Mouse (Mus musculus) lung, embryonic 14.5 days (tissue): ENCODE measurements at regions not wholly inside any gene's neighbourhood (a gene's known extent, or its start where the extent isn't known, plus 50 kb on each side); places are given as distances from the start of the nearest gene placed in this dataset.

Experiments
- ATAC-seq: fragments of 200-750 bp; cut with Nextera tagmentation; 2 replicates; pipeline ENCODE4 v1.8.0; 2017; ENCODE audit warnings: mild to moderate bottlenecking, moderate TSS enrichment, moderate library complexity; ENCODE audit not compliant: insufficient read depth
- DNase-seq: peaks from one replicate; pipeline ENCODE4 v3.0.0-alpha.2; 2015
- H3K27ac ChIP-seq: fragments of 300-500 bp; sonication (generic); 2 replicates; pipeline ENCODE4 v1.5.1; 2014; ENCODE audit warnings: low read depth, mild to moderate bottlenecking, moderate library complexity
- H3K27me3 ChIP-seq: fragments of 300-500 bp; sonication (generic); 2 replicates; pipeline ENCODE4 v1.6.1; 2014; ENCODE audit warnings: low read length, control low read depth; ENCODE audit not compliant: insufficient read depth
- H3K36me3 ChIP-seq: fragments of 300-500 bp; sonication (generic); 2 replicates; pipeline ENCODE4 v1.6.1; 2014; ENCODE audit warnings: control low read depth; ENCODE audit not compliant: insufficient read depth
- H3K4me1 ChIP-seq: fragments of 300-500 bp; sonication (generic); 2 replicates; pipeline ENCODE4 v1.6.1; 2014; ENCODE audit warnings: antibody characterized with exemption, control low read depth; ENCODE audit not compliant: insufficient read depth
- H3K4me2 ChIP-seq: fragments of 300-500 bp; sonication (generic); 2 replicates; pipeline ENCODE4 v1.6.1; 2014; ENCODE audit warnings: mild to moderate bottlenecking
- H3K4me3 ChIP-seq: fragments of 300-500 bp; sonication (generic); 2 replicates; pipeline ENCODE4 v1.5.1; 2014; ENCODE audit warnings: low read depth, low read length
- H3K9ac ChIP-seq: fragments of 300-500 bp; sonication (generic); 2 replicates; pipeline ENCODE4 v1.6.1; 2014
- H3K9me3 ChIP-seq: fragments of 300-500 bp; sonication (generic); 2 replicates; pipeline ENCODE4 v1.6.1; 2016; ENCODE audit warnings: low read depth, low read length, control low read depth
- CTCF ChIP-seq: IDR thresholded peaks from 2 replicates; pipeline ENCODE4 v1.5.1; 2016; ENCODE audit warnings: antibody characterized with exemption, low read depth
- WGBS: fragments of 180-500 bp; shearing (Covaris S2); extraction: QIAGEN DNeasy Blood & Tissue Kit; methylation state at CpG from one replicate; pipeline ENCODE4 v1.1.7; 2014; 5-methylcytosine and 5-hydroxymethylcytosine counted together

DNA sequence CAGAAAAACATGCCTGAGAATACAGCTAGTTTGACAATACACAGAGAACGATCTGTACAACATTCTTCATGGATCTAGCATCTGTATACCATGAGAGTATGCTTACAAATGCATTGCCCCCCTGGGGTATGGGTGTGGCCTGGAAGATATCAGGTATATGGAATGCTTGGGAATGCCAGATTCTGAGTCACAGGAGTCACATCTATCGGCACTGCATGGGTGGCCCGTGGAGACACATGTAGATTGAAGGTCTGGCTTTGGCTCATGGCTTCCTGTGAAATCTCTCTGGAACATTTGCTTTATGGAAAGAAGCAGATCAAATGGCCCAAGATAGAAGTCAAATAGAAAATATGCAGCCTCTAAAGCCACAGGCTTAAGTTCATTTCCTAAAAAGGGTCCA, 59.6 kb downstream of the Kcne4 start:
- Histone ChIP-seq H3K9me3 (no peaks in the 10 kb centered on the region), H3K27ac (no peak overlapping the region), H3K27me3 (no peaks in the 10 kb centered on the region), H3K9ac (no peak overlapping the region), H3K4me1 (no peaks in the 10 kb centered on the region), H3K36me3 (no peaks in the 10 kb centered on the region), H3K4me3 (no peak overlapping the region), H3K4me2 (no peak overlapping the region)
- ATAC-seq (no peak), DNase-seq (no peak)
- TF ChIP-seq CTCF, result no peak
- 88% methylated on average over 3 of the region's 3 CpGs for WGBS

DNA sequence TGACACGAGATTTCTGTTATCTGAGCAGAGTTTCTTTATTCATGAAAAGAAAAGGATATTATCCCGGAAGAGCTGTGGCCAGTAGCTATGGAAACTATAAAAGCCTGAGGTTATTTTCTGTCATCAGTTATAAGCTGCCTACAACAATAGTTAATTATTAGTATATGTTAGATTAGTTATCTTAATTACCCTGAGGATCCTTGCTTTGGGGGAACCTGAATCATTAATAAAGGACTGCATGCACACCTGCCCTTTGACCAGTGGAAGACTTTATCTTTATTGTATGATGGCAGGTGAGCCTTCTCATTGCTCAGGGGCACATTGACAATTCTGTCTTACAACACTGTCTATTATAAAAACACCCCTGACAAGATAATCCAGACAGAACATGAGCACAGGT, 62.7 kb downstream of the Kcne4 start:
- H3K4me3 ChIP-seq, result no peak overlapping the region
- no peak for DNase-seq
- 63% methylated on average over 2 of the region's 2 CpGs for WGBS

DNA sequence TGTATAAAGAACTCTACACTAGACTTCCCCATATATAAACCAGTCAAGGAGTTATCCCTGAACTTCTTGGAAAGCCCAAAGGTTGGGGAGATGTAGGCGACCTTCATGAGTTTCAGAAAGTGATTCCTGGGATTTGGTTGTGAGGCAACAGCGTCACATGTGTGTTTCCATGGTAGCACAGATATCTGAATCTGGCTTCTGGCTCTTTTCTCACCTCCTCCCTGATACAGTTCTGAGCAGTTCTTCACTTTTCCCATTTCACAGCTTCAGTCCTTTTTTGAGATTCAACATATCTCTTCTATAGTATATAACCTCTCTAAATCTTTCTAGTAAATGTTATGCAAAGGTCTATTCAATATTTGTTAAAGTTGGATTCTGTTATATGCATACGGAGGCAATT, 65.9 kb downstream of the Kcne4 start:
- Histone ChIP-seq H3K4me3 (no peak overlapping the region), H3K4me2 (no peak overlapping the region), H3K9ac (no peak overlapping the region), H3K9me3 (no peaks in the 10 kb centered on the region), H3K4me1 (no peaks in the 10 kb centered on the region), H3K27ac (no peak overlapping the region), H3K36me3 (no peaks in the 10 kb centered on the region), H3K27me3 (no peaks in the 10 kb centered on the region)
- 82% methylated on average over 3 of the region's 3 CpGs for WGBS
- no peak for ATAC-seq
- no peak for DNase-seq
- no peak for TF ChIP-seq CTCF

More for the DNA sequence above, 62.7 kb downstream of the Kcne4 start:
- Histone ChIP-seq H3K4me2 (no peak overlapping the region), H3K27ac (no peak overlapping the region), H3K36me3 (no peaks in the 10 kb centered on the region), H3K4me1 (no peaks in the 10 kb centered on the region), H3K9me3 (no peaks in the 10 kb centered on the region), H3K9ac (no peak overlapping the region), H3K27me3 (no peaks in the 10 kb centered on the region)
- no peak for TF ChIP-seq CTCF
- no peak for ATAC-seq

DNA sequence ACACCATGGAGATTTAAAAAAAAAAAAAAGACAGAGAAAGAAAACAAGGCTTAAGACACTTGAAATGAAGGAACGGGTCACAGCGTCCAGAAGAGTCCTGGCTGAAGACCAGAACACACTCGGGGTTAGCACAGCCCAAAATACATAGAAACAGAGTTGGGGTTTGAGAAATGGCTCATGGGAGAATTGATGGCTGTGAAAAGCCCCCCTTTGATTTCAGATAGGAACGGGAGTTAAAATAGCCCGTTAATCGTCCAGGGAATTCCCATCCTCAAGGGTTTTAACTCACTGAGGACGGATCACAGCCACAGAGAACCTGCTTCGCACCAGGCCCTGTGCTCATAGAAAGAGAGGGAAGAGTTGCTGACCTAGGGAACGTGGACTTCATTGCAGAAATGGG, 72.7 kb downstream of the Kcne4 start:
- Histone ChIP-seq H3K4me3 (no peak overlapping the region), H3K27ac (no peak overlapping the region), H3K9me3 (no peaks in the 10 kb centered on the region), H3K4me2 (no peak overlapping the region), H3K36me3 (no peaks in the 10 kb centered on the region), H3K9ac (no peak overlapping the region), H3K4me1 (no peaks in the 10 kb centered on the region), H3K27me3 (no peaks in the 10 kb centered on the region)
- ATAC-seq (no peak), DNase-seq (no peak)
- 80% methylated on average over 9 of the region's 9 CpGs for WGBS
- TF ChIP-seq CTCF, result no peak

DNA sequence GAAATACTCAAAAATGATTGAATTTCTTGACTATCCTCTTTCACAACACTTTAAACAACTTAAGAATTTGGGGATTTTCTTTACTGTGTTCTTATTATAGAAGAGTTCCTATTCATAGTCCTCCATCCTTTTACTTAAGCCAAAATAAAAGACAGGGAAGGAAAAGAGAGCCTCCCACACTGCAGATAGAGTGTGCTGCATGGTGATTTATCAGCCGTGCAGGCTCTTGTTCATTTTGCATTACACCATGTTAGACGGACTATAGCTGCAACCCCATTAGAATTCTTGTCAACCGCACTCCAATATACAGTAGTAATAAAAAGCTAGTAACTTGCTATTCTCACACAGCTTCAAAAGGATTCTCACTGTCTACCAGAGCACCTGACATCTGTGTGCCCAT, 74.8 kb downstream of the Kcne4 start:
- no peak overlapping the region for H3K4me3 ChIP-seq
- H3K9ac ChIP-seq, result no peak overlapping the region
- no peaks in the 10 kb centered on the region for H3K36me3 ChIP-seq
- 81% methylated on average over 3 of the region's 3 CpGs for WGBS
- H3K9me3 ChIP-seq, result no peaks in the 10 kb centered on the region
- H3K27me3 ChIP-seq, result no peaks in the 10 kb centered on the region
- no peaks in the 10 kb centered on the region for H3K4me1 ChIP-seq
- DNase-seq (no peak), ATAC-seq (no peak)
- H3K27ac ChIP-seq, result no peak overlapping the region
- no peak overlapping the region for H3K4me2 ChIP-seq
- no peak for TF ChIP-seq CTCF

DNA sequence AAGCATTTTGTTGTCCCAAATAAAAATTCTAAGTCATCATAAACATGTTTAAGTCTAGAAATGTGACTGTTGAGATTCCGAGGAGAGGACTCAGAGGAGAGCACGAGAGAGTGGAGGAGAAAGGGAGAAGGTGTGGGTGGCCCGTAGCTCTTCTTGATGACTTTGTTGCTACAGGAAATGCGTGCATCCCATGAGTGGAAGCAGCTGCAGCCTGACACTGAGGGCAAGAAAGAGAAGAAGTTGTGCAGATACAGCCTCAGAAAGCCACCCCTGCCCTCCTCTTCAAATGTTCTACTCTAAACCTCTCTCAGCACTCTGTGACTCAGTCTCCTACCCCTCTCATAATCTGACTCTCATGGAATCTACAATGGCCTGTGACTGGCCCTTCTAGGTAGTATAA, 77.7 kb downstream of the Kcne4 start:
- Histone ChIP-seq H3K4me1 (no peaks in the 10 kb centered on the region), H3K4me2 (no peak overlapping the region), H3K4me3 (no peak overlapping the region), H3K27ac (no peak overlapping the region), H3K36me3 (no peaks in the 10 kb centered on the region), H3K27me3 (no peaks in the 10 kb centered on the region), H3K9ac (no peak overlapping the region), H3K9me3 (no peaks in the 10 kb centered on the region)
- DNase-seq, result no peak
- no peak for ATAC-seq
- WGBS, result 65% methylated on average over 4 of the region's 4 CpGs
- TF ChIP-seq CTCF, result no peak

DNA sequence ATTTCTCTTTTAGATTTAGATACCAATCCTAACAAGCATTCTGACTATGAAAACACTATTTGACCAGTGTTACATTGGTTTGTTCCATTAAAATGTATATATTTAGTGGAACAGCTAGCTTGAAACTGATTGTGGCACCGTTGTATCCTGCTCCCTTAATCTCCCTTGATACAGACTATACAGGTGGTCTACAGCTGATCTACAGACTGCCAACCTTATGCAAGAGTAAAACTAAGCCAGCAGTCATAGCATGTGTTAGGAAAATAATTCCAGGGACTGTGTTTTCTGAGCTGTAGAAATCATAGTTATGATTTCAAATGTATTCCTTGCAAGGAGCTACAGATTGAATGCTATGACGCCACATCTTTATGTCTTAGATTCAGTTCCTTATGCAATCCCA, 78.6 kb downstream of the Kcne4 start:
- Histone ChIP-seq H3K4me3 (no peak overlapping the region), H3K9me3 (no peaks in the 10 kb centered on the region), H3K9ac (no peak overlapping the region), H3K27me3 (no peaks in the 10 kb centered on the region), H3K4me1 (no peaks in the 10 kb centered on the region), H3K4me2 (no peak overlapping the region), H3K36me3 (no peaks in the 10 kb centered on the region), H3K27ac (no peak overlapping the region)
- ATAC-seq (no peak), DNase-seq (no peak)
- TF ChIP-seq CTCF, result no peak
- WGBS, result 88% methylated on average over 2 of the region's 2 CpGs

DNA sequence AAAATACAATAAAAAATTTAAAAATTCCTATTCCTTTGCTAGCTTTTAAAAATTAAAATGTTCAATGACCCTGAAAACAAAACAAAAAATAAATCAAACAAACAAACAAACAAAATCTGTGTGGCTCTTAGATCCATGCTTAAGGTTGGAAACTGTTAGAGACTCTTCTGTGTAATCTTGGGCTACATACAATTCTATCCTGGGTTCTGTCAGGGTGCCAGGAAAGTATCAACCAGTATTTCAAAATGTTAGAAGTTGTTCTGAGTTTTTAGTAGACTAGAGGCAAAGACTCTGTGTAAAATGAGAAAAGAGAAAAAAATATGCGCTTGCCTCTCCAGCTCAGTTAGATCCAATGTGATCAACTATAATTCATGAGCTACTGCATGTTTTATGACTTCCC, 91.0 kb downstream of the Kcne4 start:
- Histone ChIP-seq H3K27me3 (no peaks in the 10 kb centered on the region), H3K9me3 (no peaks in the 10 kb centered on the region), H3K36me3 (no peaks in the 10 kb centered on the region), H3K4me1 (no peaks in the 10 kb centered on the region), H3K9ac (no peak overlapping the region), H3K4me3 (no peak overlapping the region), H3K27ac (no peak overlapping the region), H3K4me2 (no peak overlapping the region)
- 67% methylated on average over 1 of the region's 1 CpGs for WGBS
- DNase-seq (peak; percentile 41), ATAC-seq (no peak)
- no peak for TF ChIP-seq CTCF
